Comparison of ENCODE assay signal across 8 mouse cellular contexts in the genomic region with DNA sequence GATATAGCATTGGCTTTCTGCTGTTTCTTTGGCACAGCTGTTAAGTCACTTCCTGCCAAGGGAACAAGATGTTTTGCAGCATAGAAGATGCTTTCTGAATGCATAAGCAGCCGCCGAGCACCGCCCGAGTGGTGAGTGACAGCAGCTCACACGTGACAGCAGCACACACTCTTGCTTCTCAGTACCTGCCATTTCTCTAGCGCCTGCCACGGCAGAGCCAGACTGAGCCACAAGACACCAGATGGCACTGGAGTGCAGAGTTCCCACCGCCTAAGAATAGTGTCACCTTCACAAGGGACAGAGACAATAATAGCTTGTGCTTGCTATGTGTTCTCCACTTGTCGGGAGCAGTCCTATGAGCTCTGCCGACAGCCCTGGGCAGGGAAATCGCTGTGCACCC. TPM values are rescaled to one million over a fixed set of nuclear protein-coding genes. Genes with fewer than 3 reads are reported as not detected.
DNase-seq lines count a peak whose midpoint lies in the region; ATAC-seq and TF ChIP-seq lines count a peak whose summit lies in the region.
"Had no signal": no experiment of that assay in that cellular context is flagged by ENCODE, and none has a peak within 500 bp of the region (broad histone marks: within the 10 kb centered on the region; RNA-seq: fewer than 3 reads in every experiment).

No protein-coding gene starts in this region.

- H3K36me3 ChIP-seq in forebrain, embryonic 12.5 days (replicated peaks) = no peaks in the 10 kb centered on the region
- H3K36me3 ChIP-seq in midbrain, postnatal 0 days (ENCODE audit: insufficient read depth, low read length) = 0 out of 2 replicates have a peak, but pooled peaks cover 3% of the 10 kb centered on the region
- H3K36me3 ChIP-seq in thymus, adult 2 months (ENCODE audit: control insufficient read depth, insufficient read depth, low read length) = no peaks in the 10 kb centered on the region
- H3K36me3 ChIP-seq: limb, embryonic 12.5 days had no signal

- ATAC-seq in forebrain, embryonic 12.5 days (ENCODE audit: low FRiP score) = peak; percentile 94
- ATAC-seq in hematopoietic stem cell, adult 5-6 weeks (replicated peaks in 1 of 2; ENCODE audit: insufficient read depth in 1 of 2, low FRiP score in 2 of 2, low TSS enrichment in 1 of 2, low read depth in 1 of 2, poor library complexity in 2 of 2, severe bottlenecking in 2 of 2) = peak; percentile 45 to 47; a peak in 2 of 4 replicates
- peak; percentile 94 for ATAC-seq in midbrain, postnatal 0 days (ENCODE audit: low FRiP score)

- DNase-seq in thymus, postnatal 14 days = peak; percentile 12
- no peak for DNase-seq in thymus, postnatal 10 days (ENCODE audit: low spot score in 2 of 2)
- DNase-seq in midbrain, postnatal 0 days (ENCODE audit: low spot score) = peak; percentile 88
- DNase-seq in embryo, embryonic 11 days = no peak
- DNase-seq in thymus, adult 2 months = no peak

- H3K4me3 ChIP-seq in forebrain, embryonic 12.5 days (replicated peaks) = no peak overlapping the region
- no peak overlapping the region for H3K4me3 ChIP-seq in midbrain, postnatal 0 days (ENCODE audit: low read depth, low read length)
- H3K4me3 ChIP-seq in thymus, adult 2 months (ENCODE audit: control insufficient read depth, insufficient read depth, low read length) = no peak overlapping the region
- H3K4me3 ChIP-seq: limb, embryonic 12.5 days had no signal

- TF ChIP-seq CTCF in midbrain, postnatal 0 days (IDR thresholded peaks at IDR 0.05) = peak; percentile 82
- no peak for TF ChIP-seq CTCF in thymus, adult 2 months (IDR thresholded peaks at IDR 0.05; ENCODE audit: borderline replicate concordance, control insufficient read depth, extremely low read depth, insufficient read depth, low read length, poor library complexity)

- H3K9ac ChIP-seq in forebrain, embryonic 12.5 days = no peak overlapping the region
- no peak overlapping the region for H3K9ac ChIP-seq in midbrain, postnatal 0 days (replicated peaks; ENCODE audit: low read length, poor library complexity, severe bottlenecking)
- H3K9ac ChIP-seq: limb, embryonic 12.5 days had no signal

- H3K27me3 ChIP-seq in forebrain, embryonic 12.5 days = no peaks in the 10 kb centered on the region
- no peaks in the 10 kb centered on the region for H3K27me3 ChIP-seq in midbrain, postnatal 0 days (ENCODE audit: insufficient read depth, low read length)
- no peaks in the 10 kb centered on the region for H3K27me3 ChIP-seq in thymus, adult 2 months (ENCODE audit: control insufficient read depth, insufficient read depth, low read length)
- H3K27me3 ChIP-seq: limb, embryonic 12.5 days had no signal

- no peak for TF ChIP-seq POLR2A in thymus, adult 2 months (IDR thresholded peaks at IDR 0.05; ENCODE audit: control insufficient read depth, extremely low read depth, insufficient read depth, low read length, poor library complexity)

- H3K27ac ChIP-seq in forebrain, embryonic 12.5 days = no peak overlapping the region
- H3K27ac ChIP-seq in midbrain, postnatal 0 days (ENCODE audit: low read depth, low read length) = peak overlapping the region; percentile 68
- no peak overlapping the region for H3K27ac ChIP-seq in thymus, adult 2 months (ENCODE audit: control insufficient read depth, insufficient read depth, low read length)
- H3K27ac ChIP-seq: limb, embryonic 12.5 days had no signal

- peaks cover 5% of the 10 kb centered on the region; the same call in 1 of the 2 replicates for H3K4me1 ChIP-seq in forebrain, embryonic 12.5 days
- no peaks in the 10 kb centered on the region for H3K4me1 ChIP-seq in midbrain, postnatal 0 days (ENCODE audit: insufficient read depth, low read length)
- H3K4me1 ChIP-seq in thymus, adult 2 months (replicated peaks; ENCODE audit: control insufficient read depth, insufficient read depth, low read length) = no peaks in the 10 kb centered on the region
- H3K4me1 ChIP-seq: limb, embryonic 12.5 days had no signal

- H3K9me3 ChIP-seq in forebrain, embryonic 12.5 days = no peaks in the 10 kb centered on the region
- no peaks in the 10 kb centered on the region for H3K9me3 ChIP-seq in midbrain, postnatal 0 days (ENCODE audit: low read length)
- H3K9me3 ChIP-seq: limb, embryonic 12.5 days had no signal

- 54% methylated on average over 11 of the region's 11 CpGs for WGBS in forebrain, embryonic 12.5 days
- 28% methylated on average over 11 of the region's 11 CpGs for whole genome bisulfite sequencing in midbrain, postnatal 0 days
- WGBS in thymus, adult 2 months = 31% methylated on average over 11 of the region's 11 CpGs

- no peak overlapping the region for H3K4me2 ChIP-seq in forebrain, embryonic 12.5 days
- no peak overlapping the region for H3K4me2 ChIP-seq in midbrain, postnatal 0 days (ENCODE audit: low read depth, low read length, poor library complexity, severe bottlenecking)
- H3K4me2 ChIP-seq: limb, embryonic 12.5 days had no signal

RNA-seq across cellular contexts. Expression of gene Kcnc4, which starts 23.9 kb away (rescaled TPM):
- 0.32 and 0.47 TPM in 2 replicates for polyA plus RNA-seq in forebrain, embryonic 12.5 days (2016; fragmentation: Nextera tagmentation; extraction: Ambion mirVana)
- not detected in 2 replicates for total RNA-seq in hematopoietic stem cell, adult 5-6 weeks (2017)
- 41.3 and 46.8 TPM in 2 replicates for total RNA-seq in midbrain, postnatal 0 days (2014; rRNA removed)
- 16.0 and 17.2 TPM in 2 replicates for polyA plus RNA-seq in midbrain, postnatal 0 days (2015; fragmentation: Nextera tagmentation; extraction: Ambion mirVana)
- polyA plus RNA-seq in thymus, adult 2 months (2012; rRNA removed) = 0.31 and 0.43 TPM in 2 replicates
- polyA plus RNA-seq: limb, embryonic 12.5 days had no signal

RNA-seq across cellular contexts. Expression of gene Slc6a17, which starts 34.5 kb away (rescaled TPM):
- polyA plus RNA-seq in forebrain, embryonic 12.5 days (2016; fragmentation: Nextera tagmentation; extraction: Ambion mirVana) = 5.7 and 8.3 TPM in 2 replicates
- 0.19 and 2.8 TPM in 2 replicates for total RNA-seq in hematopoietic stem cell, adult 5-6 weeks (2017)
- total RNA-seq in midbrain, postnatal 0 days (2014; rRNA removed) = 52.0 and 60.0 TPM in 2 replicates
- polyA plus RNA-seq in midbrain, postnatal 0 days (2015; fragmentation: Nextera tagmentation; extraction: Ambion mirVana) = 17.5 and 22.2 TPM in 2 replicates
- polyA plus RNA-seq in thymus, adult 2 months (2012; rRNA removed) = 0.46 and 0.53 TPM in 2 replicates

Comparison
In these comparisons a context has a peak if more than half of its experiments do, and no peak if none do; other contexts are left out.
1. DNase-seq: peak in thymus, postnatal 14 days (single experiment) and midbrain, postnatal 0 days (single experiment); none in thymus, postnatal 10 days (0 of 2), embryo, embryonic 11 days (single experiment) and thymus, adult 2 months (single experiment).
2. RNA of gene Kcnc4, which starts 23.9 kb away (polyA plus RNA-seq): 16.0 to 17.2 TPM in midbrain, postnatal 0 days; 0.32 to 0.47 TPM in forebrain, embryonic 12.5 days and 0.31 to 0.43 TPM in thymus, adult 2 months; every median in the first group is over 10 times any median in the second.
3. Peak in every context shown above with its lines, with median percentiles within 50 percentile points of each other: ATAC-seq.